Mouse (Mus musculus) cerebellum, postnatal 14 days (tissue): ENCODE measurements at regions not wholly inside any gene's neighbourhood (a gene's known extent, or its start where the extent isn't known, plus 50 kb on each side); places are given as distances from the start of the nearest gene placed in this dataset.

Experiments
- DNase-seq, 2 experiments: peaks; one replicate each; pipeline ENCODE4 v3.0.0; 2021; ENCODE audit warnings: mixed read lengths in 2 of 2

DNA sequence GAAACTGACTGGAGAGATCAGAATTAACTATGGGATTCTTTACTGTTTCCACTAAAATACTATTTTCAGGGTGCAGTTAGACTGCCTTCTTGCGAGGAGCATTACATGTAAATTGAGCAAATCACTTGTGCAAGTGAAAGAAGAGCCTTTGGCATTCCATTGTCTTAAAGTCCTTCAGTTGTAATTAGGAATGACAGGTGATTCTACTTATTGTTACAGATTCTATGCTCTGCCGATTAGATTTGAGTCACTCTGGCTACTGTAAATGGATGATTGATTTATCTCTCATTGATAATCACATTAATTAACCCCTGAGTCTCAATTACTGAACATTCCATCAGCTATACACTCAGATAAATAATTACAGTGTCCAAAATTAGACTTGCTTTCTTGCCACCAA lies 2784.9 kb upstream of the Gm12353 start:
- DNase-seq, result no peak

DNA sequence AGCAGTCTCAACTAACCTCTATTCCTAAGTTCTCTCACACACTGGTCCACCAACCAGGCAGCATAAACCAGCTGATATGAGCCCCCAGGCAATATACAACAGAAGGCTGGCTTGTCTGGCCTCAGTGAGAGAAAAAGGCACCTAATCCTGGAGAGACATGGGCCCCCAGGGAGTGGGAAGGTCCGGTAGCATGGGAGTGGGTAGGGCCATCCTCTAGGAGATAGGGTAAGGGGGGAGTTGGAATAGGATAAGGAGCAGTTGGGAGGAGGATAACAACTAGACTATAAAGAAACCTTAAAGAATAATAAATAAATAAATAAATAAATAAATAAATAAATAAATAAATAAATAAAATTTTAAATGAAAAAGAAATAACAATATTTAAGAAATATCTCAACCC lies 2773.7 kb upstream of the Gm12353 start:
- no peak for DNase-seq

DNA sequence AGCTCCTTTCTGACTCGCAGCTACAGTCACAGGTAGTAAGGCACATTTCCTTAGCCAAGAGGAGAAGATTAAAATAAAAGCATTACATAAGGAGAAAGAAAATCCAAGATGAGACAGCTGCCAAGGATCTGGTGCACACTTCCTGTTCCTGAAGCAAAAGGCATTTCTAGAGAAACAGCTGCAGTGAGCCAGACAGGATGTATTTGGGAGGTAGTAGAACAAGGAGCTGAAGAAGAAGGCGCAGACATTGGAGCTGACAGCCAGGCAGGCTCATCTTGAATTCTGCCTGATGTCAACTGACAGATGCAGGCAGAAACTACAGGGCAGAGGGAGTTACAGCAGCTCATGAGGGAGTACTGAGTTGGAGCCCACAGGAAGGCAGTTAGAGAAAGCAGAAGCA lies 2757.2 kb upstream of the Gm12353 start:
- no peak for DNase-seq

DNA sequence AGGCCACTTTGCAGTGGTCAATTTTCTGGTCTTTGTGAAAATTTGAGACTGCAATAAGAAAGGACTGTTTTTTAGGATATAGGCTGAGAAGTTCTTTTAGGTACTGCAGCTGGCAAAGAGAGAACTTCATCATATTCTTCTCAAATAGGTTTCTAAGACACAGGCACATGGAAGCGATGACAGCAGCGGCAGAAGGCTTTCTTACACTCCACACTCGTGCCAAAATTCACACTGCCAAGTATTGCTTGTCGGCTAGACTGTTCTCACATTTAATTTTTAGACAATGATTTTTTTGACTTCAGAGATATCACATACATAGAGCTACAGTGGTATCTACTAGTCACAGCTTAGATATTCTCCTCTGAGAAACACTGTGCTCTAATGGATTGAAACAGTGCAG lies 2752.6 kb upstream of the Gm12353 start:
- DNase-seq, result peak; percentile 1 to 5
